Mouse (Mus musculus) stomach, embryonic 14.5 days (tissue): ENCODE results near the gene Myh7. TPM values are rescaled to one million over a fixed set of nuclear protein-coding genes. Genes with fewer than 3 reads are reported as not detected.

Source experiments
- ATAC-seq: fragments of 200-750 bp; cut with Nextera tagmentation; 2 replicates; pipeline ENCODE4 v1.8.0; 2017; ENCODE audit warnings: low read depth, moderate TSS enrichment; ENCODE audit not compliant: insufficient number of reproducible peaks, insufficient read depth, low FRiP score
- H3K27ac ChIP-seq: fragments of 300-500 bp; sonication (generic); 2 replicates; pipeline ENCODE4 v1.5.1; 2014; ENCODE audit warnings: mild to moderate bottlenecking, low read length, moderate library complexity, mixed read lengths
- H3K27me3 ChIP-seq: fragments of 300-500 bp; sonication (generic); 2 replicates; pipeline ENCODE4 v1.6.1; 2014; ENCODE audit warnings: low read length, control low read depth, mixed read lengths; ENCODE audit not compliant: control insufficient read depth, insufficient read depth
- H3K36me3 ChIP-seq: fragments of 300-500 bp; sonication (generic); 2 replicates; pipeline ENCODE4 v1.6.1; 2014; ENCODE audit warnings: mild to moderate bottlenecking, control low read depth, low read length, moderate library complexity, mixed read lengths; ENCODE audit not compliant: control insufficient read depth, insufficient read depth
- H3K4me1 ChIP-seq: fragments of 300-500 bp; sonication (generic); 2 replicates; pipeline ENCODE4 v1.6.1; 2014; ENCODE audit warnings: low read length, control low read depth, mixed read lengths; ENCODE audit not compliant: control insufficient read depth, insufficient read depth
- H3K4me2 ChIP-seq: fragments of 300-500 bp; sonication (generic); replicated peaks from 2 replicates; pipeline ENCODE4 v1.6.1; 2014; ENCODE audit warnings: low read depth, low read length, control low read depth
- H3K4me3 ChIP-seq: fragments of 300-500 bp; sonication (generic); 2 replicates; pipeline ENCODE4 v1.5.1; 2014; ENCODE audit warnings: low read depth, low read length, control low read depth
- H3K9ac ChIP-seq: fragments of 300-500 bp; sonication (generic); replicated peaks from 2 replicates; pipeline ENCODE4 v1.6.1; 2014; ENCODE audit warnings: low read depth, mild to moderate bottlenecking, control low read depth, low read length, moderate library complexity, mixed read lengths
- H3K9me3 ChIP-seq: fragments of 300-500 bp; sonication (generic); 2 replicates; pipeline ENCODE4 v1.6.1; 2016; ENCODE audit warnings: low read depth, low read length, control low read depth; ENCODE audit not compliant: control insufficient read depth
- WGBS: fragments of 180-500 bp; shearing (Covaris S2); extraction: QIAGEN DNeasy Blood & Tissue Kit; methylation state at CpG from one replicate; pipeline ENCODE4 v1.1.7; 2014; 5-methylcytosine and 5-hydroxymethylcytosine counted together
- polyA plus RNA-seq: library from polyadenylated mRNA; unstranded; fragments of >200 nt; fragmentation: Nextera tagmentation; extraction: Ambion mirVana; gene quantifications from 2 replicates; pipeline ENCODE4 v1.2.1, GENCODE M21; 2014

Myh7 gene
- polyA plus RNA-seq, 1 experiment from 2014 or later = 5.9 TPM

- no peaks in the 10 kb centered on the region for H3K36me3 ChIP-seq
- ATAC-seq = no peak
- H3K27me3 ChIP-seq = no peaks in the 10 kb centered on the region
- H3K9me3 ChIP-seq = no peaks in the 10 kb centered on the region
- H3K4me1 ChIP-seq = no peaks in the 10 kb centered on the region
- no peak overlapping the region for H3K27ac ChIP-seq
- no peak overlapping the region for H3K4me3 ChIP-seq
- no peak overlapping the region for H3K4me2 ChIP-seq
- no peak overlapping the region for H3K9ac ChIP-seq
Measured at GRCm38 (mm10) chr14:54968344-54968743, 26.1 kb downstream of the Myh7 start.

GRCm38 (mm10) chr14:54967874-54968273, 26.6 kb downstream of the Myh7 start:
- Histone ChIP-seq H3K4me3 (no peak overlapping the region), H3K9ac (no peak overlapping the region), H3K27me3 (no peaks in the 10 kb centered on the region), H3K27ac (no peak overlapping the region), H3K9me3 (no peaks in the 10 kb centered on the region), H3K36me3 (no peaks in the 10 kb centered on the region), H3K4me2 (no peak overlapping the region), H3K4me1 (no peaks in the 10 kb centered on the region)
- no peak for ATAC-seq
- 85% methylated on average over 3 of the region's 3 CpGs for WGBS

- Histone ChIP-seq H3K4me1 (no peaks in the 10 kb centered on the region), H3K9ac (no peak within 1 kb of the TSS), H3K27ac (no peak within 1 kb of the TSS), H3K4me3 (no peak within 1 kb of the TSS), H3K4me2 (no peak within 1 kb of the TSS), H3K27me3 (no peaks in the 10 kb centered on the region), H3K9me3 (no peaks in the 10 kb centered on the region), H3K36me3 (no peaks in the 10 kb centered on the region)
- no peak for ATAC-seq
- 66% methylated on average over 7 of the region's 7 CpGs for WGBS
Measured at GRCm38 (mm10) chr14:54966320-54966977, 28.0 kb downstream of the Myh7 start, which contains the start of gene Myh6. TSS of gene Myh6 (minus strand) at chr14:54966927.

- Histone ChIP-seq H3K4me3 (no peak overlapping the region), H3K27me3 (no peaks in the 10 kb centered on the region), H3K36me3 (no peaks in the 10 kb centered on the region), H3K9ac (no peak overlapping the region), H3K9me3 (no peaks in the 10 kb centered on the region), H3K4me1 (no peaks in the 10 kb centered on the region), H3K4me2 (no peak overlapping the region), H3K27ac (no peak overlapping the region)
- 53% methylated on average over 6 of the region's 6 CpGs for WGBS
- no peak for ATAC-seq
Measured at GRCm38 (mm10) chr14:54965631-54966030, 28.8 kb downstream of the Myh7 start.

GRCm38 (mm10) chr14:54965044-54965443, 29.4 kb downstream of the Myh7 start:
- Histone ChIP-seq H3K4me3 (no peak overlapping the region), H3K4me2 (no peak overlapping the region), H3K27me3 (no peaks in the 10 kb centered on the region), H3K36me3 (no peaks in the 10 kb centered on the region), H3K9me3 (no peaks in the 10 kb centered on the region), H3K9ac (no peak overlapping the region), H3K27ac (no peak overlapping the region), H3K4me1 (no peaks in the 10 kb centered on the region)
- 72% methylated on average over 15 of the region's 15 CpGs for WGBS
- no peak for ATAC-seq

GRCm38 (mm10) chr14:54963727-54964126, 30.7 kb downstream of the Myh7 start:
- Histone ChIP-seq H3K27ac (no peak overlapping the region), H3K9me3 (no peaks in the 10 kb centered on the region), H3K4me1 (no peaks in the 10 kb centered on the region), H3K4me3 (no peak overlapping the region), H3K4me2 (no peak overlapping the region), H3K36me3 (no peaks in the 10 kb centered on the region), H3K27me3 (no peaks in the 10 kb centered on the region), H3K9ac (no peak overlapping the region)
- whole genome bisulfite sequencing = 89% methylated on average over 11 of the region's 11 CpGs
- ATAC-seq = no peak

GRCm38 (mm10) chr14:54962714-54963113, 31.7 kb downstream of the Myh7 start:
- no peaks in the 10 kb centered on the region for H3K4me1 ChIP-seq
- WGBS = 75% methylated on average over 7 of the region's 7 CpGs
- ATAC-seq = no peak
- H3K27ac ChIP-seq = no peak overlapping the region
- H3K27me3 ChIP-seq = no peaks in the 10 kb centered on the region
- no peak overlapping the region for H3K4me2 ChIP-seq
- H3K9ac ChIP-seq = no peak overlapping the region
- H3K9me3 ChIP-seq = no peaks in the 10 kb centered on the region
- no peaks in the 10 kb centered on the region for H3K36me3 ChIP-seq
- H3K4me3 ChIP-seq = no peak overlapping the region

GRCm38 (mm10) chr14:54961487-54961886, 32.9 kb downstream of the Myh7 start:
- 73% methylated on average over 5 of the region's 5 CpGs for WGBS
- Histone ChIP-seq H3K27ac (no peak overlapping the region), H3K9me3 (no peaks in the 10 kb centered on the region), H3K4me1 (no peaks in the 10 kb centered on the region), H3K36me3 (no peaks in the 10 kb centered on the region), H3K27me3 (no peaks in the 10 kb centered on the region), H3K4me2 (no peak overlapping the region), H3K9ac (no peak overlapping the region), H3K4me3 (no peak overlapping the region)
- ATAC-seq = no peak

- Histone ChIP-seq H3K27ac (no peak overlapping the region), H3K4me1 (no peaks in the 10 kb centered on the region), H3K9me3 (no peaks in the 10 kb centered on the region), H3K27me3 (no peaks in the 10 kb centered on the region), H3K36me3 (no peaks in the 10 kb centered on the region), H3K4me3 (no peak overlapping the region), H3K9ac (no peak overlapping the region), H3K4me2 (no peak overlapping the region)
- no peak for ATAC-seq
- WGBS = 64% methylated on average over 10 of the region's 10 CpGs
Measured at GRCm38 (mm10) chr14:54960769-54961168, 33.7 kb downstream of the Myh7 start.
